Mouse (Mus musculus) CH12.LX (cell line): ENCODE data around the gene Nek11. TPM values are rescaled to one million over a fixed set of nuclear protein-coding genes. Genes with fewer than 3 reads are reported as not detected.

ENCODE experiments used
- DNase-seq: peaks from one replicate; pipeline ENCODE4 v3.0.0-alpha.2; 2013; ENCODE audit errors: extremely low read depth
- H3K27ac ChIP-seq: 2 replicates; pipeline ENCODE4 v1.5.1; 2012; ENCODE audit warnings: low read depth, mild to moderate bottlenecking, control low read depth, moderate library complexity; ENCODE audit not compliant: insufficient read depth
- H3K27me3 ChIP-seq: replicated peaks from 2 replicates; pipeline ENCODE3; 2012; ENCODE audit warnings: inconsistent platforms
- H3K36me3 ChIP-seq, 2 experiments: replicated peaks in 1 of 2; 2 replicates each; pipeline versions ENCODE3 to v1.6.1; 2012; ENCODE audit warnings: inconsistent platforms in 1 of 2, low read length in 1 of 2, mild to moderate bottlenecking in 1 of 2, mixed read lengths in 1 of 2, moderate library complexity in 1 of 2; ENCODE audit not compliant: control insufficient read depth in 1 of 2, insufficient read depth in 1 of 2
- H3K4me1 ChIP-seq, 2 experiments: 2 replicates each; pipeline ENCODE4 v1.6.1; 2012; ENCODE audit warnings: inconsistent platforms in 1 of 2, moderate library complexity in 1 of 2; ENCODE audit not compliant: insufficient read depth in 2 of 2, control insufficient read depth in 1 of 2
- H3K4me2 ChIP-seq: 2 replicates; pipeline ENCODE4 v1.6.1; 2012; ENCODE audit warnings: low read depth, mild to moderate bottlenecking, control low read depth; ENCODE audit not compliant: poor library complexity, insufficient read depth, severe bottlenecking
- H3K4me3 ChIP-seq, 3 experiments: fragments of 150-350 bp in 1 of 3; sonication (generic) in 1 of 3; replicated peaks in 1 of 3; 2 replicates each; pipeline versions ENCODE3 to v1.5.1; 2011 to 2012; ENCODE audit warnings: low read depth in 2 of 3, low read length in 2 of 3, mild to moderate bottlenecking in 2 of 3, moderate library complexity in 2 of 3, control low read depth in 1 of 3, improper control_type of control experiment in 1 of 3, inconsistent platforms in 1 of 3, mixed read lengths in 1 of 3; ENCODE audit not compliant: poor library complexity in 1 of 3
- H3K79me2 ChIP-seq: replicated peaks from 2 replicates; pipeline ENCODE4 v1.6.1; 2012; ENCODE audit warnings: mild to moderate bottlenecking, moderate library complexity; ENCODE audit not compliant: control insufficient read depth, poor library complexity, insufficient read depth, severe bottlenecking; ENCODE audit errors: extremely low read depth
- H3K9ac ChIP-seq: 2 replicates; pipeline ENCODE4 v1.6.1; 2012; ENCODE audit warnings: low read depth, mild to moderate bottlenecking, control low read depth, moderate library complexity; ENCODE audit not compliant: insufficient read depth
- H3K9me3 ChIP-seq: replicated peaks from 2 replicates; pipeline ENCODE3; 2012; ENCODE audit warnings: low read length, inconsistent platforms, mixed read lengths
- CHD2 ChIP-seq: IDR thresholded peaks from 2 replicates; pipeline ENCODE4 v1.6.1; 2011; ENCODE audit warnings: low read length, improper control_type of control experiment
- ETS1 ChIP-seq: conservative IDR thresholded peaks from 2 replicates; pipeline ENCODE4 v1.6.1; 2012; ENCODE audit warnings: low read depth, mild to moderate bottlenecking, inconsistent platforms, low read length, improper control_type of control experiment, moderate library complexity
- HCFC1 ChIP-seq: IDR thresholded peaks from 2 replicates; pipeline ENCODE4 v1.6.1; 2012; ENCODE audit warnings: low read depth, mild to moderate bottlenecking, inconsistent platforms, low read length, improper control_type of control experiment
- JUN ChIP-seq: IDR thresholded peaks from 2 replicates; pipeline ENCODE4 v1.6.1; 2011; ENCODE audit warnings: low read depth, mild to moderate bottlenecking, low read length, improper control_type of control experiment, moderate library complexity; ENCODE audit not compliant: insufficient read depth
- JUND ChIP-seq: conservative IDR thresholded peaks from 2 replicates; pipeline ENCODE4 v1.6.1; 2011; ENCODE audit warnings: low read depth, low read length, improper control_type of control experiment
- MXI1 ChIP-seq: IDR thresholded peaks from 2 replicates; pipeline ENCODE4 v1.6.1; 2011; ENCODE audit warnings: mild to moderate bottlenecking, low read depth, low read length, improper control_type of control experiment
- MYC ChIP-seq: IDR thresholded peaks from 2 replicates; pipeline ENCODE4 v1.6.1; 2011; ENCODE audit warnings: low read depth, mild to moderate bottlenecking, improper control_type of control experiment, low read length
- NRF1 ChIP-seq: IDR thresholded peaks from 2 replicates; pipeline ENCODE4 v1.6.1; 2014; ENCODE audit warnings: low read depth, mild to moderate bottlenecking, inconsistent platforms, low read length, improper control_type of control experiment, moderate library complexity
- POLR2A ChIP-seq: IDR thresholded peaks from 2 replicates; pipeline ENCODE4 v1.6.1; 2011; ENCODE audit warnings: low read depth, mild to moderate bottlenecking, improper control_type of control experiment, low read length
- RAD21 ChIP-seq: IDR thresholded peaks from 2 replicates; pipeline ENCODE4 v1.6.1; 2011; ENCODE audit warnings: low read depth, mild to moderate bottlenecking, low read length, improper control_type of control experiment, moderate library complexity
- SIN3A ChIP-seq: IDR thresholded peaks from 2 replicates; pipeline ENCODE4 v1.6.1; 2012; ENCODE audit warnings: low read length, improper control_type of control experiment, inconsistent platforms
- UBTF ChIP-seq: IDR thresholded peaks from 2 replicates; pipeline ENCODE4 v1.6.1; 2012; ENCODE audit warnings: low read depth, mild to moderate bottlenecking, inconsistent platforms, low read length, improper control_type of control experiment, moderate library complexity
- USF2 ChIP-seq: conservative IDR thresholded peaks from 2 replicates; pipeline ENCODE4 v1.6.1; 2011; ENCODE audit warnings: low read depth, low read length, improper control_type of control experiment
- ZKSCAN1 ChIP-seq: IDR thresholded peaks from 2 replicates; pipeline ENCODE4 v1.6.1; 2012; ENCODE audit warnings: low read depth, inconsistent platforms, low read length, improper control_type of control experiment, borderline replicate concordance
- ZNF384 ChIP-seq: IDR thresholded peaks from 2 replicates; pipeline ENCODE4 v1.6.1; 2012; ENCODE audit warnings: low read depth, low read length, improper control_type of control experiment, inconsistent platforms
- dilution Hi-C: fragments of 300-500 bp; cut with MboI; formaldehyde crosslinking; loops from 2 replicates; pipeline ENCODE4 v1.14.3; 2020; ENCODE audit warnings: low sequenced_read_pairs; ENCODE audit not compliant: extremely low pct_unique_long_range_greater_than_20kb, extremely low pct_ligation_motif_present
- in situ Hi-C: fragments of 300-500 bp; cut with MboI; formaldehyde crosslinking; loops from 3 replicates; pipeline ENCODE4 v1.14.3; 2019; ENCODE audit warnings: low sequenced_read_pairs, low pct_ligation_motif_present, low pct_unique_long_range_greater_than_20kb, mixed read lengths
- polyA plus RNA-seq: library from polyadenylated mRNA; unstranded; fragments of >175 nt; gene quantifications from 2 replicates; pipeline ENCODE4 v1.2.1, GENCODE M21; 2012; ENCODE audit warnings: low read depth; ENCODE audit not compliant: insufficient read length
- total RNA-seq, 2 experiments: library from RNA; depleted of rRNA; stranded (reverse); fragments of 300-350 nt in 1 of 2; fragments of >200 nt in 1 of 2; gene quantifications; 2 replicates each; pipeline ENCODE4 v1.2.3; 2012 to 2014

Nek11 gene
- total and polyA plus RNA-seq, 3 experiments: 0.17 to 0.32 TPM; not detected in 1

- H3K4me1 ChIP-seq: peaks cover 14 to 22% of the 10 kb centered on the region in 2 experiments
- peaks cover 0 to 6% of the 10 kb centered on the region in 2 experiments for H3K36me3 ChIP-seq
- H3K4me2 ChIP-seq: no peak overlapping the region
- H3K9me3 ChIP-seq: no peaks in the 10 kb centered on the region
- dilution Hi-C loops: no loop called here
- H3K4me3 ChIP-seq: no peak overlapping the region
- H3K27me3 ChIP-seq: no peaks in the 10 kb centered on the region
- DNase-seq: no peak
- no peak overlapping the region for H3K27ac ChIP-seq
- no peak overlapping the region for H3K9ac ChIP-seq
- no peaks in the 10 kb centered on the region for H3K79me2 ChIP-seq
- TF ChIP-seq USF2: no peak
- no peak for TF ChIP-seq SIN3A
- no peak for TF ChIP-seq ZKSCAN1
- no peak for TF ChIP-seq HCFC1
- TF ChIP-seq CHD2: no peak
- in situ Hi-C loops: loop anchor here (25.0 kb wide), 1 partner anchor 253 kb away; the partner anchor contains the start of genes Aste1 and Nek11
These were observed 260.8 kb downstream of the Nek11 start for GRCm38 (mm10) chr9:105134536-105134935.

- H3K9me3 ChIP-seq: no peaks in the 10 kb centered on the region
- peak overlapping the region; percentile 94 for H3K4me2 ChIP-seq
- dilution Hi-C loops: no loop called here
- peak overlapping the region; percentile 54 to 89 (median 74) for H3K4me3 ChIP-seq
- H3K4me1 ChIP-seq: peaks cover 14 to 35% of the 10 kb centered on the region in 2 experiments
- no peaks in the 10 kb centered on the region for H3K27me3 ChIP-seq
- H3K27ac ChIP-seq: peak overlapping the region; percentile 68
- no peaks in the 10 kb centered on the region for H3K79me2 ChIP-seq
- TF ChIP-seq ZNF384 (no peak), SIN3A (no peak), JUN (no peak), UBTF (no peak), NRF1 (no peak), POLR2A (no peak), MYC (no peak), JUND (no peak), RAD21 (no peak), ETS1 (no peak), MXI1 (no peak)
- peaks cover 3 to 13% of the 10 kb centered on the region in 2 experiments for H3K36me3 ChIP-seq
- in situ Hi-C loops: loop anchor here (25.0 kb wide), 1 partner anchor 255 kb away; the partner anchor contains the start of genes Aste1 and Nek11
- peak; percentile 79 for DNase-seq
- peak overlapping the region; percentile 67 for H3K9ac ChIP-seq
These were observed 263.3 kb downstream of the Nek11 start for GRCm38 (mm10) chr9:105132002-105132367.
